Mouse (Mus musculus) lung, postnatal 0 days (tissue): ENCODE measurements around the gene Armh4. TPM values are rescaled to one million over a fixed set of nuclear protein-coding genes. Genes with fewer than 3 reads are reported as not detected.
"Not testable (repeated sequence)": the region's sequence is repeated elsewhere in the genome, so short reads cannot be mapped to it uniquely, and the experiment has no call there.

Source experiments
- ATAC-seq: fragments of 200-750 bp; cut with Nextera tagmentation; 2 replicates; pipeline ENCODE4 v1.8.0; 2017; ENCODE audit warnings: moderate library complexity
- DNase-seq: peaks from one replicate; pipeline ENCODE4 v3.0.0-alpha.2; 2016; ENCODE audit warnings: low spot score
- H3K27ac ChIP-seq: fragments of 300-500 bp; sonication (generic); 2 replicates; pipeline ENCODE4 v1.5.1; 2014; ENCODE audit warnings: antibody characterized with exemption, mild to moderate bottlenecking, low read length, mixed read lengths
- H3K27me3 ChIP-seq: fragments of 300-500 bp; sonication (generic); replicated peaks from 2 replicates; pipeline ENCODE4 v1.6.1; 2014; ENCODE audit warnings: low read length, mixed read lengths; ENCODE audit not compliant: insufficient read depth
- H3K36me3 ChIP-seq: fragments of 300-500 bp; sonication (generic); 2 replicates; pipeline ENCODE4 v1.6.1; 2014; ENCODE audit warnings: low read length, mixed read lengths; ENCODE audit not compliant: insufficient read depth
- H3K4me1 ChIP-seq: fragments of 300-500 bp; sonication (generic); 2 replicates; pipeline ENCODE4 v1.6.1; 2014; ENCODE audit warnings: antibody characterized with exemption, low read depth, low read length, mixed read lengths; ENCODE audit not compliant: insufficient read depth
- H3K4me2 ChIP-seq: fragments of 300-500 bp; sonication (generic); replicated peaks from 2 replicates; pipeline ENCODE4 v1.6.1; 2014; ENCODE audit warnings: low read depth, mild to moderate bottlenecking, low read length, moderate library complexity, mixed read lengths
- H3K4me3 ChIP-seq: fragments of 300-500 bp; sonication (generic); 2 replicates; pipeline ENCODE4 v1.5.1; 2014; ENCODE audit warnings: low read depth, low read length
- H3K9ac ChIP-seq: fragments of 300-500 bp; sonication (generic); replicated peaks from 2 replicates; pipeline ENCODE4 v1.6.1; 2014; ENCODE audit warnings: low read depth, mild to moderate bottlenecking
- H3K9me3 ChIP-seq: fragments of 300-500 bp; sonication (generic); 2 replicates; pipeline ENCODE4 v1.6.1; 2016; ENCODE audit warnings: low read length, mixed read lengths
- CTCF ChIP-seq: IDR thresholded peaks from 2 replicates; pipeline ENCODE4 v1.5.1; 2016; ENCODE audit warnings: antibody characterized with exemption, mild to moderate bottlenecking
- EP300 ChIP-seq: IDR thresholded peaks from 2 replicates; pipeline ENCODE4 v1.6.1; 2016; ENCODE audit warnings: antibody characterized with exemption, mild to moderate bottlenecking, control low read depth
- WGBS: fragments of 180-500 bp; shearing (Covaris S2); extraction: QIAGEN DNeasy Blood & Tissue Kit; methylation state at CpG from one replicate; pipeline ENCODE4 v1.1.7; 2014; 5-methylcytosine and 5-hydroxymethylcytosine counted together
- polyA plus RNA-seq: library from polyadenylated mRNA; unstranded; fragments of >200 nt; fragmentation: Nextera tagmentation; extraction: Ambion mirVana; gene quantifications from 2 replicates; pipeline ENCODE4 v1.2.1, GENCODE M21; 2015

Gene Armh4
- 1.9 and 2.7 TPM in 2 replicates for polyA plus RNA-seq

DNA sequence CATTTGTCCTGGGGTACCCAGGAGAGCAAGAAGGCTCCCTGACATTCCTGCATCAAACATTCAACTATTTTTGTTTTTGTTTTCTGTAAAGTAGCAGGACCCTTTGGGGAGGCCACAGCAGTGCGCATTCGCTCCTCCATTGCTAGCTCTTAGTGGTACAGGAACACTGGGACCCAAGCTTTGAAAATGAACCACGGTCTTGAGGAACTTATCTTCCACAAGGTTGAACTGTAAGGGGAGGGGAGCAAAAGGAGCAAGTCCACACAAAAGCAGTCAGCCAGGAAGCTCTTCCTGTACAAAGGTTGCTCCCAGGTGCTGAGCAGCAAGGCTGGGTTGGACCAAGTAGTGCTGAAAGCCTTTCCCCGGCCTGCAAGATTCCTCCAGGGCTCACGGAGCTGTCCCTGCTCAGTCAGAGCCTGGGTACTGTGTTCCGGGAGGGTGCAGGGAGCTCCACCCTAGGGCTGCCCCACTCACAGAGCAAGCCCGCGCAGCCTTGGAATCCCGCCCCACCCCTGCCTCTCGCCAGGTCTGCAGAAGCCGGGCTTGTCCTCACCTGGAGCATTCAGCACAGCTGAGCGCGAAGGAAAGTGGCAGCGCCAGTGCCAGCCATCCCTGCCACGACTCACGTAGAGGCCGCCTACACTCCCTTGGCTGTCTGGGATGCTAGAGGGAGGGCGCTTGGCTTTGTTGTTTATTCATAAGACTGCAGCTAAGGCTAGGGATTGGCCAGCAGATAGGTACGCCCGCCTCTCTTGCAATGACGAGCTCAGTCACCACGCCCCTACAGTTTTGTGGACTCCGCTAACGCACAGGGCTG is at the start of gene Armh4:
Gene Armh4, minus strand, starts transcription at position 669 of the 817 bp plus-strand sequence.
- Histone ChIP-seq H3K36me3 (no peaks in the 10 kb centered on the region), H3K4me3 (peak within 1 kb of the TSS; percentile 23), H3K27me3 (no peaks in the 10 kb centered on the region), H3K27ac (no peak within 1 kb of the TSS), H3K9me3 (no peaks in the 10 kb centered on the region), H3K4me1 (no peaks in the 10 kb centered on the region), H3K9ac (no peak within 1 kb of the TSS), H3K4me2 (peak within 1 kb of the TSS; percentile 50)
- TF ChIP-seq EP300: no peak
- no peak for TF ChIP-seq CTCF
- WGBS: 1% methylated on average over 24 of the region's 24 CpGs
- DNase-seq (peak; percentile 83), ATAC-seq (peak; percentile 99)

DNA sequence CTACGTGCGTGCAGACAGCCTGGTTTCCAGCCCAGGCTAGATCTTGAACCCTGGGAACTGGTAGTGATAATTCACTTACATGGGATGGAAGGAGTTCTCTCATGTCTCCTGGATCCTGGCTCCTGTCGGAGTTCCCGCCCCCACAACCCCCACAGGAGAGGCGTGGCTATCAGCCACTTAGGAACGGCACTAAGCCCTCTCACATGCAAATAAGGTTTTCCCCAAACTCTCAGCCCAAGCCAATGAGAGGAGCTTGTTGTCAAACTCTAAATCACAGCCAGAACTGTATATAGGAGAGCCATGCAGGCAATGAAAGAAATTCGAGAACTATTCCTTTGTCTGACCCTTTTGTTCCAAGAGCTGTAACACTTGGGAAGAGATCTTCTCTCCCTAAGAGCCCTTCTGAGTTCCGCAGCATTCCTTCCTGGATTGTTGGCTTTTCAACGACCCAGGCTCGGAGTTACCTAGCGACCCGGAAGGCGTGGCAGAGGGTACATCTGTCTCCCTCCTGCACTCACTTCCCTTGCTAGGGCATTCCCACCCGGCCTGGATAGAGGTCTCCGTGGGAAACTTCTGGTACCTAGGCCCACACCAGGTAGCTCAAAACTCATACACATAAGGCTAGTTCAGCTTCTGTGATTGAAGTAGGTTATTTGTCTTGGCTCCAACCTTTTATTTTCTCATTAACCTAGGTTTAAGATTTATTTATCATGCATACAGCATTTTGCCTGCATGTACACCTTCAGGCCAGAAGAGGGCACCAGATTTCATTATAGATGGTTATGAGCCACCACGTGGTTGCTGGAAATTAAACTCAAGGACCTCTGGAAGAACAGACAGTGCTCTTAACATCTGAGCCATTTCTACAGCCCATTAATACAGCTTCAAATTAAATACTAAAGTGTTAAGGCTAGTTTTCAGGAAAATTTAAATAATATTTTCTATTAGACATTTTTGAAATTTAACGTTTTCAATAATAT is 46.3 kb upstream of the Armh4 start:
- H3K4me1 ChIP-seq: no peaks in the 10 kb centered on the region
- H3K4me2 ChIP-seq: peak overlapping the region; percentile 36
- H3K36me3 ChIP-seq: no peaks in the 10 kb centered on the region
- H3K4me3 ChIP-seq: no peak overlapping the region
- ATAC-seq: peak; percentile 92
- no peak overlapping the region for H3K27ac ChIP-seq
- H3K9me3 ChIP-seq: no peaks in the 10 kb centered on the region
- TF ChIP-seq CTCF (peak; percentile 64), EP300 (no peak)
- 12% methylated on average over 17 of the region's 17 CpGs for WGBS
- H3K27me3 ChIP-seq: no peaks in the 10 kb centered on the region
- DNase-seq: peak; percentile 70
- H3K9ac ChIP-seq: no peak overlapping the region

DNA sequence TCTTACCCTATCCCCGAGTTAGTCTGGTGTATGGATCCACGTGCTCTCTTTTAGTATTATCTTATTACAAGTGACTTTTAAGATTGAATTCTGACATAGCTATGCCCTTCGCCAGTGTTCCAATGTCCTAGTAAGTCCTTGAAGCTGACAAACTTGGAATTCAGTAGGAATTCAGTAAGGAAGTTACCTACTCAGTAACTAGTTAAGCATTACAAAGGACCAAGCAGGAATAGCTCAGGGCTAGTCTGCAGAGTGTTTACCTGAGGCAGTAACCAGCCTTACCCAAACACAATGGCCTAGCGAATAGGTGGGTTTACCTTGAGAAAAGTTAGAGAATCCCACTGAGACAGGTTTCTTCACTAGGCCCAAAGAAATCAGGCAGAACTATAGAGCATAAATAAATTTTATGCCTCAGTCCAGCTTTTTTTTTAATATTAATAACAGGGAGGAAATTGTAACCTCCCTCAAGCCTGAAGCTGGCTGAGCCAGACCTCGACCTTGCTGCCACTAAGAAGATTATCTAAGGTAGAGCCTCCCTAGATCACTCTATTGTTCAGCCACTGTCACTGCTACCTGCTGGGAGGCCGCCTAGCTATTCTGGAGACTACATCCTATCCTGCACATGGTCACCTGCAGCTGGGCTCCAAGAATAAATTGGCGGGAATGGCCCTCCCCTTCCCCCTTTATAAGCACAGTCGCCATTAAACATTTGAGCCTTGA is 36.7 kb upstream of the Armh4 start:
- H3K9ac ChIP-seq, H3K27ac ChIP-seq, DNase-seq, H3K4me3 ChIP-seq, H3K9me3 ChIP-seq, H3K27me3 ChIP-seq, H3K36me3 ChIP-seq, ATAC-seq, H3K4me2 ChIP-seq, H3K4me1 ChIP-seq: not testable (repeated sequence)
- 65% methylated on average over 8 of the region's 8 CpGs for WGBS

DNA sequence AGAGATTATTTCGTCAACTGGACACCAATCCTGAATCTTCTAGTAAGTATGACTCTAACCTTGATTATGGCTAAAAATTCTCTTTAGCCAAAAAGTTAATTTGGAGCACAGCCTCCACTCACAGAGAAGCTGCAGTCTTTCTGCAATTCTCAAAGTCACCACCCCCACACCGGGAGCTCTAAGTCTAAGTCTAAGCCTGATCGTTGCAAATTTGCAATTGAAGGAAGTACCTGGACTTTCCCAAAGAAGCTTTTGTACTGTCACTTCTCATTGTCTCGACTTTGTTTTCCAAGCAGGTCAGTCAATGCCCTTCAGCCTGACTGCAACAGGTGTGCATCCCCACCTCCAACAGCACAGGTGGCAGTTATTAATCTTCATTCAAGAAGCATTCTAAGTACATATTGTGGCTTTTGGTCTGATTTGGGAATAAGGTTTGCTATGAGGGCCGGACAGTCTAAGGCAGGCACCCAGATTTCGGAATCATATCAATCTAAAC is 35.6 kb upstream of the Armh4 start:
- not testable (repeated sequence) for DNase-seq, H3K36me3 ChIP-seq, ATAC-seq

DNA sequence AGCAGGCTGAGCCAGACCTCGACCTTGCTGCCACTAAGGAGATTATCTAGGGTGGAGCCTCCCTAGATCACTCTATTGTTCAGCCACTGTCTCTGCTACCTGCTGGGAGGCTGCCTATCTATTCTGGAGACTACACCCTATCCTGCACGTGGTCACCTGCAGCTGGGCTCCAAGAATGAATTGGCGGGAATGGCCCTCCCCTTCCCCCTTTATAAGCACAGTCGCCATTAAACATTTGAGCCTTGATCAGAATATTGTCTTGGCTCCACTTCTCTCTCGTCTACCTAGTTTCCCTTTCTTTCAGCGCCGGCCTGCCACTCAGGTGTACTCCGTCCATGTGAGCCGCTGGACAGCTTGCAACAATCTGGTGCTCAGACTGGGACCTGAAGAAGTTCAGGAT is 29.8 kb upstream of the Armh4 start:
- H3K27me3 ChIP-seq, ATAC-seq, H3K9me3 ChIP-seq, H3K4me2 ChIP-seq, H3K36me3 ChIP-seq, H3K4me1 ChIP-seq, DNase-seq, H3K9ac ChIP-seq, H3K27ac ChIP-seq, H3K4me3 ChIP-seq: not testable (repeated sequence)
- 80% methylated on average over 9 of the region's 9 CpGs for WGBS

More for the DNA sequence above, 35.6 kb upstream of the Armh4 start:
- not testable (repeated sequence) for H3K4me3 ChIP-seq, H3K9ac ChIP-seq, H3K27ac ChIP-seq, H3K4me2 ChIP-seq, H3K27me3 ChIP-seq, H3K9me3 ChIP-seq, H3K4me1 ChIP-seq
- 84% methylated on average over 6 of the region's 6 CpGs for WGBS

DNA sequence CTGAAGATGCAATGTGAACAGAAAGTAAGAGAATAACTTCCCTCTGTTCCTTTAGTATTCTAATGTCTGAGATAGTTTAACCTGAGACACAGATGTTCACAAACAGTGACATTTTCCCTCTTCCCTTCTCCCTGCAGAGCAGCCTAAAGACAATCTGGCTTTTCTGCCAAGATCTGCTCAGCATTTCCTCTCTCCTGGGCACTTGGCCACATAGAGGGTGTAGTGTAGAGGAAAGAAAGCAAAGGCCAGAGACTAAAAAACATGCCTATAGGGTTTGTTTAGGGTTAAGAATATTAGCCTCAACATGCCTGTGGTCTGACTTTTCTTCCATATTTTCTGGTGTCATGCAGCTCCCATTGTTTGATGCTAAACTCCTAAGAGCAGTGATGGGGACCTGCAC is 21.9 kb upstream of the Armh4 start:
- H3K9me3 ChIP-seq, H3K27ac ChIP-seq, H3K4me3 ChIP-seq, H3K36me3 ChIP-seq, H3K4me1 ChIP-seq, H3K9ac ChIP-seq, DNase-seq, H3K27me3 ChIP-seq, H3K4me2 ChIP-seq, ATAC-seq: not testable (repeated sequence)
